Mouse (Mus musculus) liver, embryonic 16.5 days (tissue): Measurements from ENCODE around the gene Cdh4. TPM values are rescaled to one million over a fixed set of nuclear protein-coding genes. Genes with fewer than 3 reads are reported as not detected.
A peak's percentile ranks its signal among the peaks of the same experiment; 100 is the strongest.

Source experiments
- ATAC-seq: fragments of 200-750 bp; cut with Nextera tagmentation; 2 replicates; pipeline ENCODE4 v1.8.0; 2017; ENCODE audit warnings: low read depth, mild to moderate bottlenecking, moderate number of reproducible peaks, moderate library complexity
- H3K27ac ChIP-seq: fragments of 300-500 bp; sonication (generic); 2 replicates; pipeline ENCODE4 v1.5.1; 2014; ENCODE audit warnings: mild to moderate bottlenecking, low read length
- H3K27me3 ChIP-seq: fragments of 300-500 bp; sonication (generic); 2 replicates; pipeline ENCODE4 v1.6.1; 2014; ENCODE audit warnings: low read depth, low read length, mixed read lengths; ENCODE audit not compliant: control insufficient read depth, insufficient read depth
- H3K36me3 ChIP-seq: fragments of 300-500 bp; sonication (generic); 2 replicates; pipeline ENCODE4 v1.6.1; 2014; ENCODE audit warnings: mild to moderate bottlenecking; ENCODE audit not compliant: control insufficient read depth, insufficient read depth
- H3K4me1 ChIP-seq: fragments of 300-500 bp; sonication (generic); 2 replicates; pipeline ENCODE4 v1.6.1; 2014; ENCODE audit warnings: low read depth, low read length, mixed read lengths; ENCODE audit not compliant: control insufficient read depth
- H3K4me2 ChIP-seq: fragments of 300-500 bp; sonication (generic); 2 replicates; pipeline ENCODE4 v1.6.1; 2014; ENCODE audit warnings: low read depth, low read length, mixed read lengths
- H3K4me3 ChIP-seq: fragments of 300-500 bp; sonication (generic); 2 replicates; pipeline ENCODE4 v1.5.1; 2014; ENCODE audit warnings: low read depth, mild to moderate bottlenecking, low read length
- H3K9ac ChIP-seq: fragments of 300-500 bp; sonication (generic); 2 replicates; pipeline ENCODE4 v1.6.1; 2014; ENCODE audit warnings: low read depth, low read length
- H3K9me3 ChIP-seq: fragments of 300-500 bp; sonication (generic); replicated peaks from 2 replicates; pipeline ENCODE4 v1.6.1; 2016; ENCODE audit warnings: low read length; ENCODE audit not compliant: control insufficient read depth
- WGBS: fragments of 180-500 bp; shearing (Covaris S2); extraction: QIAGEN DNeasy Blood & Tissue Kit; methylation state at CpG from one replicate; pipeline ENCODE4 v1.1.7; 2014; ENCODE audit not compliant: insufficient replicate concordance; 5-methylcytosine and 5-hydroxymethylcytosine counted together
- polyA plus RNA-seq: library from polyadenylated mRNA; unstranded; fragments of >200 nt; fragmentation: Nextera tagmentation; extraction: Ambion mirVana; gene quantifications from 2 replicates; pipeline ENCODE4 v1.2.1, GENCODE M21; 2015

Gene Cdh4
- polyA plus RNA-seq, 1 experiment from 2014 or later = 0.40 TPM

DNA sequence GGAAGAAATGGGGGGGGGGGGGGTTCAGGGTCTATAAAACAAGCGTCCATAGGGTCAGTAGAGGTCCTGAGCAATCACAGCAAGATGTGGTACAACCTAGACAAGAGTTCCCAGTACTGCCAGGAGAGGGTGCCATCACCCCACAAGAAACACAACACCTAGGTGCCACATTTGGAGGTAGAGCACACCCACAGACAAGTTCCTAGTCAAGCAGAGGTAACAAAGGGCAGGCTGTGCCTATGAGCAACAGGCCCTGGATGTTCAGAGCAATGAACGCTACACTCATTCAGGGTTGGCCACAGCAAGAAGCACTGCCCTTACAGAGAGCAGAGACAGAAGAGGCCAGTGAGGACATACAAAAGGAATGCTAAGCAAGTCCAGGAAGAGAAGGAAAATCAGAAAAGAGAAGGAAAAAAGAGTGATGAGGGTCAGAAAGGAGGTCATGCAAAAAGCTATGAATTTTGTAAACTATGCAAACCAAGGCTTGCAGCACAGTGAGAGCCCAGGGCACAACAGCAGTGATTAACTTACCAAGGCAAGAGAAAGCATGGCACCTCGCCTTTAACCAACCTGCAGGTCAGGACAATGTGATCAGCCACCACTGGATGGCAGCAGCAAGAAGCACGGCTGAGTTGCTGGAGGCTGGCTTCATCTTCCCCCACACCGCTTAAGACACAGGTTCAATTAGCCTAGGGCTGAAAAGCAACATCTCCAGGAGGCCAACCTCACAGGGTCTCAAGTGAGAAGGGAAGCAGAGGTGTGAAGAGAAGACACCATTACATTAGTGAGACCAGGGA is 474.8 kb downstream of the Cdh4 start:
- H3K9me3 ChIP-seq = no peaks in the 10 kb centered on the region
- ATAC-seq = peak; percentile 50; the same call in 1 of the 2 replicates
- H3K4me2 ChIP-seq = no peak overlapping the region
- peaks cover 38% of the 10 kb centered on the region for H3K36me3 ChIP-seq
- 51% methylated on average over 5 of the region's 5 CpGs for WGBS
- no peaks in the 10 kb centered on the region for H3K27me3 ChIP-seq
- no peak overlapping the region for H3K27ac ChIP-seq
- H3K9ac ChIP-seq = no peak overlapping the region
- no peak overlapping the region for H3K4me3 ChIP-seq
- H3K4me1 ChIP-seq = no peaks in the 10 kb centered on the region

GRCm38 (mm10) chr2:179920042-179920441 is 477.8 kb downstream of the Cdh4 start:
- H3K4me2 ChIP-seq = no peak overlapping the region
- ATAC-seq = no peak

GRCm38 (mm10) chr2:179921021-179921653 is 478.9 kb downstream of the Cdh4 start:
- Histone ChIP-seq H3K27ac (no peak overlapping the region), H3K9me3 (no peaks in the 10 kb centered on the region), H3K4me1 (no peaks in the 10 kb centered on the region), H3K27me3 (no peaks in the 10 kb centered on the region), H3K4me2 (no peak overlapping the region), H3K36me3 (peaks cover 35% of the 10 kb centered on the region), H3K9ac (no peak overlapping the region), H3K4me3 (no peak overlapping the region)
- WGBS = 82% methylated on average over 8 of the region's 8 CpGs
- no peak for ATAC-seq

More at GRCm38 (mm10) chr2:179920042-179920441, 477.8 kb downstream of the Cdh4 start:
- Histone ChIP-seq H3K4me1 (no peaks in the 10 kb centered on the region), H3K9ac (no peak overlapping the region), H3K9me3 (no peaks in the 10 kb centered on the region), H3K27ac (no peak overlapping the region), H3K4me3 (no peak overlapping the region), H3K27me3 (no peaks in the 10 kb centered on the region), H3K36me3 (peaks cover 37% of the 10 kb centered on the region)
- 75% methylated on average over 4 of the region's 4 CpGs for WGBS

- Histone ChIP-seq H3K36me3 (peaks cover 36% of the 10 kb centered on the region), H3K4me2 (no peak overlapping the region), H3K4me1 (no peaks in the 10 kb centered on the region), H3K4me3 (no peak overlapping the region), H3K9ac (no peak overlapping the region), H3K9me3 (no peaks in the 10 kb centered on the region), H3K27me3 (no peaks in the 10 kb centered on the region), H3K27ac (no peak overlapping the region)
- 87% methylated on average over 6 of the region's 6 CpGs for WGBS
- ATAC-seq = no peak
Measured at GRCm38 (mm10) chr2:179924038-179924437, 481.8 kb downstream of the Cdh4 start.

GRCm38 (mm10) chr2:179929166-179929565 is 486.9 kb downstream of the Cdh4 start:
- no peak for ATAC-seq
- no peak overlapping the region for H3K9ac ChIP-seq
- no peaks in the 10 kb centered on the region for H3K4me1 ChIP-seq
- H3K9me3 ChIP-seq = no peaks in the 10 kb centered on the region
- 88% methylated on average over 13 of the region's 13 CpGs for WGBS
- H3K27me3 ChIP-seq = no peaks in the 10 kb centered on the region
- no peak overlapping the region for H3K27ac ChIP-seq
- no peak overlapping the region for H3K4me2 ChIP-seq
- no peak overlapping the region for H3K4me3 ChIP-seq
- peaks cover 21% of the 10 kb centered on the region for H3K36me3 ChIP-seq

DNA sequence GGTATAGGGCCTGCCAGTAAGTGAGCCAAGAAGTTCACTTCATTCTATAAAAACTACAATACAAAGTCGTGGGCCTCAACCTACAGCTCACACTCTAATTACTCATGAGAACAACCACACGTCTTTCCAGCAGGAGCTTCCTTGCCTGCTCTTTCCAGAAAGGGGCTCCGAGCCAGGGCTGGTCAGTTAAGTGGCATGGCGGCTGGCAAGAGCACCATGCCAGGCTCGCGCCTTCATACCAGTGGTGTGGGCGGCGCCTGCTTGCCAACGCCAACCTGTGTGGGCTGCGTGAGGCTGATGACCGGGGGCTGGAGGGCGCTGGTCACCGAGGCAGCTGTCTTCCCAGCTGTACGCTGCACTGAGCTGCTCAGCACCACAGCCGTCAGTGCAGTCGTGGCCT is 489.5 kb downstream of the Cdh4 start:
- H3K27me3 ChIP-seq = no peaks in the 10 kb centered on the region
- no peak overlapping the region for H3K4me2 ChIP-seq
- H3K27ac ChIP-seq = no peak overlapping the region
- 86% methylated on average over 16 of the region's 16 CpGs for WGBS
- no peaks in the 10 kb centered on the region for H3K9me3 ChIP-seq
- ATAC-seq = no peak
- no peak overlapping the region for H3K9ac ChIP-seq
- peaks cover 20% of the 10 kb centered on the region for H3K36me3 ChIP-seq
- H3K4me1 ChIP-seq = no peaks in the 10 kb centered on the region; the same call in 1 of the 2 replicates
- H3K4me3 ChIP-seq = no peak overlapping the region

DNA sequence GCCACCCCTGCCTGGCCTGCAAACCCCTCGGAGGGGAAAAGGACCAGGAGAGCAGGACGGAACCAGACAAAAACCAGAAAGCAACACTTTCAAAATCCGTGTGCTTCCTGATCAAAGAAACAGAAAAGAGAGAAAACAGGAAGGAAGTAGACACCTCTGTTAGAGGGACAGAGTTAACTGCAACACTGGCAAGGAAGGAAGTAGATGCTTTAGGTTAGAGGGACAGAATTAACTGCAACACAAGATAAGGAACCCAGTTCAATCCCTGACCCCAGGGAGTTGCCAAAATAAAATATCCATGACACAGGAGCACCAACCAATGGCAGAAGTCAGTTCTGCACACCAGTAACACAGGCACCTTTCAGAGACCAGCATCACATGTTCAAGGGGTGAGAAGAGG is 491.9 kb downstream of the Cdh4 start:
- WGBS = 52% methylated on average over 3 of the region's 3 CpGs
- Histone ChIP-seq H3K9ac (no peak overlapping the region), H3K36me3 (peaks cover 16% of the 10 kb centered on the region), H3K4me3 (no peak overlapping the region), H3K4me2 (no peak overlapping the region), H3K27ac (no peak overlapping the region), H3K4me1 (peaks cover 2% of the 10 kb centered on the region), H3K27me3 (no peaks in the 10 kb centered on the region), H3K9me3 (no peaks in the 10 kb centered on the region)
- ATAC-seq = no peak

- H3K9me3 ChIP-seq = no peaks in the 10 kb centered on the region
Measured at GRCm38 (mm10) chr2:179937091-179937490, 494.9 kb downstream of the Cdh4 start.

DNA sequence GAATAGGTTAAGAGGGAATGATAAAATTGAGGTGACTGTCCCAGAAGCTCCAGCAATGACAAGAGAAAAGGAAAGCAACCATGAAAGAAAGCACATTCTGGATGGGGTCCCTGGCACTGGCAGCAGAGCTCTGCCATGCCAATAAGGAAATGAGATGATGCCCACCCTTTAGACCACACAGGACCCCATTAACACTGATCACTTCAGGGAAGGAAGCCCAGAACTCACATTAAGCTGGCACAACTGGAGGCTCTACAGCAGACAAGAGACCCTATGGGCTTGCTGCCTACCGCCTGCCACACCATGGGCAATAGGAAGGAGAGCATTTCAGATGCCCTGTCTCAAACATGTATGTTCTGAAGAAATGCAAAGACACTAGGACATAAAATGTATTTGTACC is 499.5 kb downstream of the Cdh4 start:
- no peaks in the 10 kb centered on the region for H3K36me3 ChIP-seq
- WGBS = 87% methylated on average over 1 of the region's 1 CpGs
- peaks cover 6% of the 10 kb centered on the region for H3K4me1 ChIP-seq
- no peak overlapping the region for H3K4me2 ChIP-seq
- no peak overlapping the region for H3K27ac ChIP-seq
- no peak overlapping the region for H3K9ac ChIP-seq
- no peak overlapping the region for H3K4me3 ChIP-seq
- H3K9me3 ChIP-seq = no peaks in the 10 kb centered on the region
- ATAC-seq = no peak
- H3K27me3 ChIP-seq = no peaks in the 10 kb centered on the region

More at GRCm38 (mm10) chr2:179937091-179937490, 494.9 kb downstream of the Cdh4 start:
- Histone ChIP-seq H3K27me3 (no peaks in the 10 kb centered on the region), H3K9ac (no peak overlapping the region), H3K4me1 (peaks cover 2% of the 10 kb centered on the region), H3K4me2 (no peak overlapping the region), H3K36me3 (0 out of 2 replicates have a peak, but pooled peaks cover 5% of the 10 kb centered on the region), H3K27ac (no peak overlapping the region), H3K4me3 (no peak overlapping the region)
- no peak for ATAC-seq
- WGBS = 20% methylated on average over 4 of the region's 4 CpGs
